Mouse (Mus musculus): ENCODE measurements at regions not wholly inside any gene's neighbourhood (a gene's known extent, or its start where the extent isn't known, plus 50 kb on each side); places are given as distances from the start of the nearest gene placed in this dataset.

- Histone ChIP-seq H3K27ac (ENCODE audit: low read depth, low read length) (no peak overlapping the region), H3K36me3 (ENCODE audit: control insufficient read depth, insufficient read depth, low read length) (no peaks in the 10 kb centered on the region), H3K4me1 (replicated peaks; ENCODE audit: control insufficient read depth, insufficient read depth, low read length) (0 out of 2 replicates have a peak, but pooled peaks cover 2% of the 10 kb centered on the region), H3K9ac (ENCODE audit: low read depth, low read length) (no peak overlapping the region), H3K27me3 (ENCODE audit: control insufficient read depth, insufficient read depth, low read length) (no peaks in the 10 kb centered on the region), H3K9me3 (ENCODE audit: control insufficient read depth, low read length) (no peaks in the 10 kb centered on the region), H3K4me3 (ENCODE audit: low read depth, low read length) (no peak overlapping the region), H3K4me2 (replicated peaks; ENCODE audit: low read depth, low read length) (no peak overlapping the region)
- no peak for ATAC-seq (ENCODE audit: low FRiP score)
- WGBS: 49% methylated on average over 3 of the region's 3 CpGs
- DNase-seq (ENCODE audit: low spot score): no peak
Measured at GRCm38 (mm10) chr10:17600762-17601108, 122.3 kb upstream of the Cited2 start.

GRCm38 (mm10) chr10:17602446-17602845, 120.6 kb upstream of the Cited2 start:
- no peak for ATAC-seq (ENCODE audit: low FRiP score)
- H3K4me3 ChIP-seq (ENCODE audit: low read depth, low read length): no peak overlapping the region
- no peaks in the 10 kb centered on the region for H3K27me3 ChIP-seq (ENCODE audit: control insufficient read depth, insufficient read depth, low read length)
- no peak for DNase-seq (ENCODE audit: low spot score)
- H3K4me1 ChIP-seq (replicated peaks; ENCODE audit: control insufficient read depth, insufficient read depth, low read length): 0 out of 2 replicates have a peak, but pooled peaks cover 2% of the 10 kb centered on the region
- H3K4me2 ChIP-seq (replicated peaks; ENCODE audit: low read depth, low read length): no peak overlapping the region
- H3K9ac ChIP-seq (ENCODE audit: low read depth, low read length): no peak overlapping the region
- no peaks in the 10 kb centered on the region for H3K9me3 ChIP-seq (ENCODE audit: control insufficient read depth, low read length)
- no peak overlapping the region for H3K27ac ChIP-seq (ENCODE audit: low read depth, low read length)
- 86% methylated on average over 2 of the region's 2 CpGs for WGBS
- no peaks in the 10 kb centered on the region for H3K36me3 ChIP-seq (ENCODE audit: control insufficient read depth, insufficient read depth, low read length)

GRCm38 (mm10) chr10:17608220-17608619, 114.8 kb upstream of the Cited2 start:
- no peaks in the 10 kb centered on the region for H3K36me3 ChIP-seq (ENCODE audit: control insufficient read depth, insufficient read depth, low read length)
- 83% methylated on average over 7 of the region's 7 CpGs for WGBS
- H3K4me3 ChIP-seq (ENCODE audit: low read depth, low read length): no peak overlapping the region
- H3K4me2 ChIP-seq (replicated peaks; ENCODE audit: low read depth, low read length): no peak overlapping the region
- H3K27me3 ChIP-seq (ENCODE audit: control insufficient read depth, insufficient read depth, low read length): no peaks in the 10 kb centered on the region
- DNase-seq (ENCODE audit: low spot score) (no peak), ATAC-seq (ENCODE audit: low FRiP score) (no peak)
- H3K4me1 ChIP-seq (replicated peaks; ENCODE audit: control insufficient read depth, insufficient read depth, low read length): no peaks in the 10 kb centered on the region
- H3K27ac ChIP-seq (ENCODE audit: low read depth, low read length): no peak overlapping the region
- H3K9ac ChIP-seq (ENCODE audit: low read depth, low read length): no peak overlapping the region
- no peaks in the 10 kb centered on the region for H3K9me3 ChIP-seq (ENCODE audit: control insufficient read depth, low read length)

DNA sequence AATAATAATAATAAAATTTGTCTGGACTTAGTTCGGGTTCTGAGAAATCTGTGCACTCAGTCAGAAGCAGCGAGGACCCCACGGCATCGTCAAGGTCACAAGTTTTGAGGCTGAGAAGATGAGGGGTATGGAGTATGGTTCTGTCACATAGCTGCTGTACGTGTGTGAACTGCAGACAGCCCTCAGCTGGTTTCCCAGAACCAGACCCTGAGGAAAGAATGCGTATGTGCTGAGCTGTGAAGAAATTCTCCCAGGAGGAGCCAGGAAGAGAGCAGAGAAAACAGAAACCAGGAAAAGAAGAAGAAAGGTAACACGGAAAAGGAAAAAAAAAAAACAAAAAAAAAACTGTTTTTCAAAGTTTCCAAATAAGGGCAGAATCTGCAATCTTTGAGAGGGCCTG, 112.4 kb upstream of the Cited2 start:
- WGBS: 82% methylated on average over 7 of the region's 7 CpGs
- DNase-seq (ENCODE audit: low spot score): no peak
- H3K9me3 ChIP-seq (ENCODE audit: control insufficient read depth, low read length): no peaks in the 10 kb centered on the region

DNA sequence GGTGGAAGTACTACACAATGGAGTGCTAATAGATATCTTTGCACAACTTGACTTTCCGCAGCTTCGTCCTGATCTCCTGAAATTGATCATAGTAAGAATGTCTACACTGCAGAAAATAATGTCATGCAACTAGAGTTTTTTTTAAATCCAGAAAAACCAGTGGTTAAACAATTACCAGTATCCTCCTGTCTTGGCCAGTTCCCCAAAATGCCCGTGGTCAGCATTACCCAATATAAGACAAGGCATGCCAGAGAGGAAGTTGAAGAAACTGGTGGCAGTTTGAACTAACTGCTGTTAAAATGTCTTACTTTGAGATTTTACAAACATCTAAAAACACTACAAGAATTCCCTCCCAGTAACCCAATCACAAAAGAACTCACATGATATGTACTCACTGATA, 109.7 kb upstream of the Cited2 start:
- no peak for DNase-seq (ENCODE audit: low spot score)
- H3K9ac ChIP-seq (ENCODE audit: low read depth, low read length): no peak overlapping the region
- H3K9me3 ChIP-seq (ENCODE audit: control insufficient read depth, low read length): no peaks in the 10 kb centered on the region
- no peak overlapping the region for H3K4me2 ChIP-seq (replicated peaks; ENCODE audit: low read depth, low read length)
- no peaks in the 10 kb centered on the region for H3K36me3 ChIP-seq (ENCODE audit: control insufficient read depth, insufficient read depth, low read length)
- 94% methylated on average over 3 of the region's 3 CpGs for WGBS
- H3K4me3 ChIP-seq (ENCODE audit: low read depth, low read length): no peak overlapping the region
- no peaks in the 10 kb centered on the region for H3K4me1 ChIP-seq (replicated peaks; ENCODE audit: control insufficient read depth, insufficient read depth, low read length)
- no peak for ATAC-seq (ENCODE audit: low FRiP score)
- H3K27ac ChIP-seq (ENCODE audit: low read depth, low read length): no peak overlapping the region
- H3K27me3 ChIP-seq (ENCODE audit: control insufficient read depth, insufficient read depth, low read length): no peaks in the 10 kb centered on the region

More for the DNA sequence above, 112.4 kb upstream of the Cited2 start:
- H3K36me3 ChIP-seq (ENCODE audit: control insufficient read depth, insufficient read depth, low read length): no peaks in the 10 kb centered on the region
- H3K4me3 ChIP-seq (ENCODE audit: low read depth, low read length): no peak overlapping the region
- no peak for ATAC-seq (ENCODE audit: low FRiP score)
- H3K9ac ChIP-seq (ENCODE audit: low read depth, low read length): no peak overlapping the region
- H3K4me2 ChIP-seq (replicated peaks; ENCODE audit: low read depth, low read length): no peak overlapping the region
- no peak overlapping the region for H3K27ac ChIP-seq (ENCODE audit: low read depth, low read length)
- no peaks in the 10 kb centered on the region for H3K27me3 ChIP-seq (ENCODE audit: control insufficient read depth, insufficient read depth, low read length)
- no peaks in the 10 kb centered on the region for H3K4me1 ChIP-seq (replicated peaks; ENCODE audit: control insufficient read depth, insufficient read depth, low read length)

DNA sequence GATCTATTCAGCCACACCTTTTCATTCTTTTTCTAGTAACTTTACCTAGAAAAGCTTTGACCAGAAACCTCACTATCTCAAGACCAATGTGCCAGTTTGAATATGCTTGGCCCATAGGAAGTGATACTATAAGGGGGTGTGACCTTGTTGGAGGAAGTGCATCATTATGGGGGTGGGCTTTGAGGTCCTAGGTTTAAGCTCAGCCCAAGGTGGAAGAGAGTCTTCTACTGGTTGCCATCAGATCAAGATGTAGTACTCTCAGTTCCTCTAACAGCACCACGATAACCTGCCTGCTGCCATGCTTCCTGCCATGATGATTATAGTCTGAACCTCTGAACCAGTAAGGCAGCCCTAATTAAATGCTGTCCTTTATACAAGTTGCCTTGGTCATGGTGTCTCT, 105.0 kb upstream of the Cited2 start:
- Histone ChIP-seq H3K9ac (ENCODE audit: low read depth, low read length) (no peak overlapping the region), H3K36me3 (ENCODE audit: control insufficient read depth, insufficient read depth, low read length) (no peaks in the 10 kb centered on the region), H3K27ac (ENCODE audit: low read depth, low read length) (no peak overlapping the region), H3K9me3 (ENCODE audit: control insufficient read depth, low read length) (no peaks in the 10 kb centered on the region), H3K4me1 (replicated peaks; ENCODE audit: control insufficient read depth, insufficient read depth, low read length) (no peaks in the 10 kb centered on the region), H3K4me3 (ENCODE audit: low read depth, low read length) (no peak overlapping the region), H3K27me3 (ENCODE audit: control insufficient read depth, insufficient read depth, low read length) (no peaks in the 10 kb centered on the region), H3K4me2 (replicated peaks; ENCODE audit: low read depth, low read length) (no peak overlapping the region)
- ATAC-seq (ENCODE audit: low FRiP score) (no peak), DNase-seq (ENCODE audit: low spot score) (no peak)
- 95% methylated on average over 1 of the region's 1 CpGs for WGBS

DNA sequence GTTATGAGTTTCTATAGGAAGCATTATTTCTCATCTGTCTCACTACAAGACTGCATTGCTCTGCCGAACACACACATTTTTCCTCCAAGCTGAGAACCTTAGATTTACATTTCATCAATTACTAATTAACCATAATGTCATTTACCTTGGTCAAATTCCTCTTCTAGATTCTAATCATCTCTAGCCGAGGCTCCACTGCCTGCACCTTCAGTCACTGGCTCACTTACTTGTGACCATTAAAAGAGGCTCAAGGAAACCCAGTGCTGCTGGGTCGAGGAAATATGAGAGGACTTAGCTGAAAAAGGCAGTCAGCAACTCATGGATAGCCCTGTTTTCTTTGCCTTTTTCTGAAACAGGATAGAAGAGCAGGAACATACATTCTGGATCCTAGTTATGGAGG, 103.4 kb upstream of the Cited2 start:
- Histone ChIP-seq H3K4me2 (replicated peaks; ENCODE audit: low read depth, low read length) (no peak overlapping the region), H3K27ac (ENCODE audit: low read depth, low read length) (no peak overlapping the region), H3K9me3 (ENCODE audit: control insufficient read depth, low read length) (no peaks in the 10 kb centered on the region), H3K4me3 (ENCODE audit: low read depth, low read length) (no peak overlapping the region), H3K9ac (ENCODE audit: low read depth, low read length) (no peak overlapping the region), H3K4me1 (replicated peaks; ENCODE audit: control insufficient read depth, insufficient read depth, low read length) (no peaks in the 10 kb centered on the region), H3K27me3 (ENCODE audit: control insufficient read depth, insufficient read depth, low read length) (no peaks in the 10 kb centered on the region), H3K36me3 (ENCODE audit: control insufficient read depth, insufficient read depth, low read length) (no peaks in the 10 kb centered on the region)
- ATAC-seq (ENCODE audit: low FRiP score): no peak
- no peak for DNase-seq (ENCODE audit: low spot score)
- 77% methylated on average over 3 of the region's 3 CpGs for WGBS

- Histone ChIP-seq H3K9ac (ENCODE audit: low read depth, low read length) (no peak overlapping the region), H3K4me3 (ENCODE audit: low read depth, low read length) (no peak overlapping the region), H3K4me2 (replicated peaks; ENCODE audit: low read depth, low read length) (no peak overlapping the region), H3K27me3 (ENCODE audit: control insufficient read depth, insufficient read depth, low read length) (no peaks in the 10 kb centered on the region), H3K9me3 (ENCODE audit: control insufficient read depth, low read length) (no peaks in the 10 kb centered on the region), H3K27ac (ENCODE audit: low read depth, low read length) (no peak overlapping the region), H3K4me1 (replicated peaks; ENCODE audit: control insufficient read depth, insufficient read depth, low read length) (no peaks in the 10 kb centered on the region), H3K36me3 (ENCODE audit: control insufficient read depth, insufficient read depth, low read length) (no peaks in the 10 kb centered on the region)
- 74% methylated on average over 5 of the region's 5 CpGs for WGBS
- DNase-seq (ENCODE audit: low spot score) (no peak), ATAC-seq (ENCODE audit: low FRiP score) (no peak)
Measured at GRCm38 (mm10) chr10:17621703-17622385, 101.2 kb upstream of the Cited2 start.

DNA sequence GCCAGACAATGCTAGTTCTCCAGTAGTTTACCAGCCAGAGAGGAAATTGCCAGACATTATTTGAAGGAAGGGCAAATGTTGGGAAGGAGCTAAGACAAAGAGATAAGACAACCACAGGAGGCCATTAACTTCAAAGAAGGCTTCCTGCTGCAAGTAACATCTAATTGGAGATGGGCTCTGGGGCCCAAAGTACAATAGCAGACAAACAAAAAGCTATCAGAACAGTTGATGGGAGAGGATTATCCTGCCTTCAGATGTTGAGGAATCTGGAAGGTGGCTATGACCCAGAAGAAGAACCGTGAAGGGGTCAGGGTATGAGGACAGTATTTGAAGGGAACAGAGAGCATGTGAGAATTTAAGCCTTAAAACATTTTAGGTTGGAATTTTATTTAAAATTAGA, 100.2 kb upstream of the Cited2 start:
- Histone ChIP-seq H3K27ac (ENCODE audit: low read depth, low read length) (no peak overlapping the region), H3K9ac (ENCODE audit: low read depth, low read length) (no peak overlapping the region), H3K4me1 (replicated peaks; ENCODE audit: control insufficient read depth, insufficient read depth, low read length) (no peaks in the 10 kb centered on the region), H3K4me3 (ENCODE audit: low read depth, low read length) (no peak overlapping the region), H3K27me3 (ENCODE audit: control insufficient read depth, insufficient read depth, low read length) (no peaks in the 10 kb centered on the region), H3K4me2 (replicated peaks; ENCODE audit: low read depth, low read length) (no peak overlapping the region), H3K9me3 (ENCODE audit: control insufficient read depth, low read length) (no peaks in the 10 kb centered on the region), H3K36me3 (ENCODE audit: control insufficient read depth, insufficient read depth, low read length) (no peaks in the 10 kb centered on the region)
- 30% methylated on average over 1 of the region's 1 CpGs for WGBS
- ATAC-seq (ENCODE audit: low FRiP score): no peak
- no peak for DNase-seq (ENCODE audit: low spot score)
